Mouse (Mus musculus) CD4-positive, CD25-positive, alpha-beta regulatory T cell, adult 4 months (primary cell): ENCODE results near the gene Cul5. TPM values are rescaled to one million over a fixed set of nuclear protein-coding genes. Genes with fewer than 3 reads are reported as not detected.

ENCODE experiments used
- ATAC-seq: one replicate; pipeline ENCODE4 v1.8.0; 2017
- polyA plus RNA-seq, 2 experiments: library from polyadenylated mRNA; unstranded; fragments of 100-300 nt; shearing (Covaris generic); gene quantifications; one replicate each; pipeline ENCODE4 v1.2.1; 2017

Cul5 gene
- 10 to 100 TPM; 33.9 to 43.0 TPM for polyA plus RNA-seq

DNA sequence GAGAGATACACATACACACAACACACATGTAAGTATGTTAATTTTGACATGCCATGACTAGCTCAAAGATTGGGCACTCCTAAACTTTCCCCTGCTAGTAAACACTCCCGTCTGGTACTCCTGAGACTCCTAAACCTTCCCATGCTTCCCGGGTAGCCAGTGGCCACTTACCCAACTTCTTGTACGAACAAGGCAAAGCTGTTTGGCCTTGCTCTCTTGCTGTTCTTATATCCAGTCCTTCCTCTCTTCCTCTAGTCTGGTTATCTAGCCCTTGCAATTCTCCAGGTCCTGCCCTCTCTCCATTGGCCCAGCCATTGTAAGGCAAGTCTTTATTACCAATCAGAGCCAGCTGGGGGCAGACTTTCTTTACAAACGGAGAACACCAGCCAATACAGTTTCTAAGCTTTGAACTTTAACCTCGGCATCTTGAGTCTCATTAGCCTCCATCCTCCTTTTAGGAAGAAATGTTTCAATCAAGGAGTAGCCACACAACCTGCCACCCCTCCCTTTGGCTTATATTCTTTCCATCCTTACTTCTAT is at the start of gene Cul5:
Cul5 (minus strand) TSS at position 335 of the 540 bp plus-strand sequence.
- no peak for ATAC-seq

DNA sequence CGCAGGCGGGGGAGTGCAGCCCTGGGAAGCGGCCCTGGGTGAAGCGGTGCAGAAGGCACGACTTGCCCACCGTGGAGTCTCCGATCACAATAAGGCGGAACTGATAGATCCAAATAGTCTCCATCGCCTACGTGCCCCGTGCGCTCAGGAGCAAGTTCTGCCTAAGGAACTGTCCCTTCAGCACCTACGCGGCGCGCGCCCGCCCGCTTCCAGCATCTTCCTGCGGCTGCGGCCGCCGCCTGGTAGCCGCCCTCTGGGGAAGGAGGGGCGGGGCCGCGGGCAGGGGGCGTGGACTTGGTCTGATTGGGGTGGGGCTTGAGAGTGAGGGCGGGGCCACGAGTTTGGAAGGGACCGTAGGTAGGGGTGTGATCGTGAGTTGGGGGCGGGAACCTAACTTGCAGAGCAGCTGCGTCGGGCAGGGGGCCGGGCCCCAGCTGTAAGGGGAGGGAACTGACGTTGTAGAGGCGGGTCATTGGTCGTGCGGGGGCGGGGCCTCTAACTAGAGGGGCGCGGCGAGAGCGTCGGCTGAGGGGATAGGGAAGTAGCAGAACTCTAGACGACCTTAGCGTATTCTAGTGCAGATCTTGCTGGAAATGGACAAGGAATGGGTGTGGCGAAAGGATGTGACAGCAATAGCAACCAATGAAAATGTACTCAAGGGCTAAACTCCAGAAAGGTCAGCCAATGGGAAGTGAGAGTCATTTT is 36.3 kb upstream of the Cul5 start, which contains the start of gene Rab39:
Rab39 (minus strand) TSS at position 241 of the 705 bp plus-strand sequence.
- ATAC-seq, result peak; percentile 73

DNA sequence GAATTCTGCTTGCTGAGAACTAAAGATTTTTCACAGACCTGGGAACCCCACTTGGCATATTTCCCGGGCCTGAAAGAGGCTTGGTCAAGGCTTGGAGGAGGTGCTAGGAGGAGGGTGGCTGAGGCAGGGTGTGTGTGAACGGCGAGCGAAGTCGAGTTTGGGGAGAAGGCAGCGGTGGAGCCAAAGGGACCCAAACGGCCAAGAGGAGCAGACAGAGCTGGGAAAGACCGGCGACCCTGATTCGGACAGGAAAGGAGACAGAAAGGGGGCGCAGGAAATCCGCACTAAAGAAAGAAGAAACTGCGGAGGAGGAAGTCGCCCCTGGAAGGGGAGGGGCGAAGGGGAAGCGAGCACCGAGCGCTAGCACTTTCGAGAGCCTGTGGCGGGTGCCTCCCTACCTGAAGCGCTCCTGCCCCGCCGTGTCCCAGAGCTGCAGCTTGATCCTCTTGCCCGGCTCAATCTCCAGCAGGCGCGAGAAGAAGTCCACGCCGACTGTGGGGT is 35.7 kb upstream of the Cul5 start:
- ATAC-seq, result no peak

DNA sequence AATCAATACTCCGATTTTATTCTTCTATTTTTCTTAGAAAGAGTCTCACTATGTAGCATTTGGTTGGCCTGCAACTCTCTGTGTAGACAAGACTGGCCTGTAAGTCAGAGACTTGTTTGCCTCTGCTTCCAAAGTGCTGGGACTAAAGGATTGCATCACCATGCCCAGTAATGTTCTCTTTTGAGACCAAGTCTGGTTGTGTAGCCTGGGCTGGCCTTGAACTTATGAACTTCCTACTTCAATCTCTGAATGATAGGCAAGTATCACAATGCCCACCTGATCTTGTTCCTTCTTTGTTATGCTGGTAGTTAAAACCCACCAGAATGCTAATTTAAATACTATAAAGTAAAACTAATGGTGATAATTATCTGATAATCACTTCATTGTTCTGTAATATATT is 33.2 kb upstream of the Cul5 start:
- ATAC-seq, result no peak

DNA sequence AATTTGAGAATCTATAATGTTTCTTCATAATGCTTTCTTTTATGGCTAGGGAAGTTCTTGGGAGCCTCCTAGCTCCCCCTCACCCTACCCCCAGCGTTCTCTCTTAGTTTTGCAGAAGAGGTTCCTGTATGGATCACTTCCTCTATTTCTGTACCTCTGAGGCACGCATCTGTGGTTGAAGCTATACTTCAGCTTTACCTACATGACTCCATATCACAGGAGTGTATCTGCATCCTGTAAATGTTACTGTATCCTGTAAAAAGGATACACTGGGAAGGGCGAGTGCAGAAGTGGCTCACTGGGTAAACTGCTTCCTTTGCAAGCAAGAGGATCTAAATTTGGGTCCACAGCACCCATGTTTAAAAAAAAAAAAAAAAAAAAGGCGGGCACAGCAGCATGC is 30.7 kb upstream of the Cul5 start:
- ATAC-seq, result no peak

DNA sequence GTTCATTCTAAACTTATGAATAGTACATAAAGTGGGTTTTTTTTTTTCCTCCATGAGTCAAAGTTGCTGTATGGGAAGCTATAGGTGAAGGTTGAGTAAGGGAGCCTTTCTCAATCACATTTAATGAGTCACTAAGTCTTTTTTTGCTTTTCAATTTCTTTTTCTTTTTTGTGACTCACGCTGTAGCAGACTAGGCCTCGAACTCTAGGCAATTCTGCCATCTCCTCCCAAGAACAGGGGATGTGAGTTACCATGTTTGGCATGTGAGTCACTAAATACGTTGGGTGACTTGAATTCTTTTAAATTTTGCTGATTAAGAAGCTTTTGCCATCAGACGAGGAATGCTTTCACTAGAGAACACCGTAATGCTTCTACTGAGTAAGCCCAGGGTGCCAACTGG is 26.0 kb upstream of the Cul5 start:
- no peak for ATAC-seq

DNA sequence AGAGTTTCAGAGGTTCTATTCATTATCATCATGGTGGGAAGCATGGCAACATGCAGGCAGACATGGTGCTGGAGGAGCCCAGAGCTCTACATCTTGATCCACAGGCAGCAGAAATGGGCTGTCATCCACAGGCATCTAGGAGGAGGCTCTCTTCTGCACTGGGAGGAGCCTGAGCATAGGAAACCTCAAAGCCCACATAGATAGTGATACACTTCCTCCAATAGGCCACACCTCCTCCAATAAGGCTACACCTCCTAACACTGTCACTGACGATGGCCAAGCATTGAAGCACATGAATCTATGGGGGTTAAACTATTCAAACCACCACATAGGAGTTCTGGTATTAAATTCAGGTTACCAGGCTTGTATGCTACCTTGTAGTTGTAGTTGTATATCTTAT is 23.9 kb upstream of the Cul5 start:
- ATAC-seq, result peak; percentile 62

DNA sequence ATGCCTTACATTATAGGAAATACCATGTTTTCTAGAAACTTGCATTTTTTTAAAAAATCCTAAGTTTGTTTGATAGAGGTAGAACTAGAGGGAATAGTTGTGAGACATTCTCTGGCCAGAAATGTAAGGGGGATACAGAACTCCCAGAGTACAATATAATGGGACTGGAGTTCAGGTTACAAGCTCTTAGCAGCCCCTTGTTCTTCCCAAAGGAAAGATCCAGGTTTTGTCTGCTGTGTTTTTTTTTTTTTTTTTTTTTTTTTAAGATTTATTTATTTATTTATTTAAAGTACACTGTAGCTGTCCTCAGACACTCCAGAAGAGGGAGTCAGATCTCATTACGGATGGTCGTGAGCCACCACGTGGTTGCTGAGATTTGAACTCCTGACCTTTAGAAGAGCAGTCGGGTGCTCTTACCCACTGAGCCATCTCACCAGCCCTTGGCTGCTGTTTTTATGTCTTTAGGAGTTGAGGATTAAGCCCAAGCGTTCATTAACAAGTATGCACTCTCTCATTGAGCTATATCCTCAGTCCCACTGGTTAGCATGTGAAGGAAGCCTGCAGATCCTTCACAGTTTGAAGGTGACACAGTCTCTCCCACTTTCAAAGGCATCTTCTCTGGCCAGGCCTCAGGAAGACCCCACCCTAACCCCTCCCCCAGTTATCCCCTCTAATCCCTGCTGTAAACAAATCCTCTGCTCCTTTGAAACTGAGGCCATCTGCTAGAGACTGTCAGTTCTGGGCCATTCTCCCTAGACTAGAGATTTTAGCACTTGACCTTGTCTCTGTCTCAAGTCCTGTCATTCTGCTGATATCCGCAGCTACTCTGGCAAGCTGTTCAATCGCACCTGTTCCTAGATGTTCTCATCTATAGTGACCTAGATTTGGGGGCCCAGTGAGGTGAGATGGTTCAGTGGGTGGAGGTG is 22.2 kb upstream of the Cul5 start:
- ATAC-seq, result no peak

DNA sequence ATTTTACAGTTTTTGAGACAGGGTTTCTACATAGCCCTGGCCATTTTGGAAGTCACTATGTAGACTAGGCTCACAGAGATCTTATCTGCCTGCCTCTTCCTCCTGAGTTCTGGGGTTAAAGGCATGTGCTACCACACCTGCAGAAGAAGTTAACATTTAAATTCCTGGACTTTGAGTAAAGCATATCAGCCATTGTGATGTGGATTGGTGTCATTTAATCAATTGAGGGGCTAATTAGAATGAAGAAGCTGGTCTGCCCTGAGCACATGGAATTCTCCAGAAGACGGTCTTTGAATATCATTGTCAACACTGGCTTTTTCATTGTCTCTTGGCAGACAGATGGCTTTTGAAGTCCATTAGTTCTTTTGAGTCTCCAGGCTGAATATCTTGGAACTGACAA is 11.0 kb upstream of the Cul5 start:
- no peak for ATAC-seq

DNA sequence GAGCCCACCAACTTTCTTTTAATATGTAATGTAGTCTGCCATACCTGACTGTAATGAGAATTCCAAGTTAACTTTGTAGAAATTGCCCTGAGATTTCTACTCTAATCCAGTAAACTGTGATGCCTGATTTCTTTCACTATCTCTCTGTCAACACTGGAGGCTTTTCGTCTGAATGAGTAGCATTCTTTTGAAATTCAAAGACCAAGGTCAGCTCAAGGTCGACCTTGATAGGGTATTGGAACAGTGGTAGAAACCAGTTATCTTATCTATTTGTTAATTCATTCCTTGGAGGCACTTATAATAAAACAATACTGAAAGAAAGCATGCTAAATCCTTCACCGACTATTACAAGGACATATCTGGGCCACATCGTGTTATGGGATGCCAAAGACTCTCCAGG is 7.1 kb upstream of the Cul5 start:
- ATAC-seq, result no peak

DNA sequence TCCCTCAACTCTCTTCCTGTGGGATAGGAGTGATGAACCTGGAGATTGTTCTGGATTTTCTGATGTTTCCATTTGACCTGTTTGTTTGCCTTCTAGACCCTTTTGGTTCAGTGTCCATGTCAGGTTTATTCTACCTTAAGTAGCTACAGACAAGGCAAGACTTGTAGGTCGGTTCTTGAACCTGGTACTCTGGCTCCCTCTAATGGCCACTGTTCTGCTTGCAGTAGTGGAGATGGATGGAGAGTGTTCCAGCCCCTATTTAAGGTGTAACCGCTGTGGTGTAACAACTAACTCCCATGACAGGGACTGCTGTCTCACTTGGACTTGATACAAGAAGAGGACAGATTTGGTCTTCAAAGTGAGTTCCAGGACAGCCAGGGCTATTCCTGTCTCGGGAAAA is 3.8 kb upstream of the Cul5 start:
- peak; percentile 97 for ATAC-seq

DNA sequence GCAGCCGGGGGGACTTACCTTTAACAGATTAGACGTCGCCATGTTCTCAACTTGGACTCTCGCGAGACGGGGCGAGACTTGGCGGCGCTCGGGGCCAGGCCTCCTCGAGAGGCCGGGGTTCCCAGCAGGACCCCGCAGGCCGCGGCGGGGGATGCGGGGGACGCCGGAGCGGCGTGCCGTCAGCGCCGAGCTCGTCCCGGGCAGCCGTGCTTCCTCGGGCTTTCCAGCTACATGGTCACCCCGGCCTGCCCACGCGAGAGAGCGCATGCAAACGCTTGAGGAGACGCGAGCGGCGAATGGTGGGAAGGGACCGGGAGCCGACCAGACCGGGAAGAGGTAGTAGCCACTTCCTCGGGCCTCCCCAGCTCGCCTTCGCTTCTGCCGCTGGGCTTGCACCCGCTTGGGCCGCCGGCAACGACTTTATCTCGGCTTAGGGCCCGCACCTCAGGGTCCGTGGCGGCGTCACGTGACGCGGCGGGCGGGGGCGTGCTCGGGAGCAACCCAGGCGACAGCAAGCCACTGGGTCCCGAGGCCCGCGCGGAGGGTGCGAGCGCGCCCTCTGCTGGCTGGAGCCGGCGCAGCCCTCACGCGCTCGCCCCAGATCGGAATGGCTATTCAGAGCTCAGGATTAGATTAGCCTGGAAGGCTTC is 2.7 kb downstream of the Cul5 start:
- ATAC-seq, result peak; percentile 93

DNA sequence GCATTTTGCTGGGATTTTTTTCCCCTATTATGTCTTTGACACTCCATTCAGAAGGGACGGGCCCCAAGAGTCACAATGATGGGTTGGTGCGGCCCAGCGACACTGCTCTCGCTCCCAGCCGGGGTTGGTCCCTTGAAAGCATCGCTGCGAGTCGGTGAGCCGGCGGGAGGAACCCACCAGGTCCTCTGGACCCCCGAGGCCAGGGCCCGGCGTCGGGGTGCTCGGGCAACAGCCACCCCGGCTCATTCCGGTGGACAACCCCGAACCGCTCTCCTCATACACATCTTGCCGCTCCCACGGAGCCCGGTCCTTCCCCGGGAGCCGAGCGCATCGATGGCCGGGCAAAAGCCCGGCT is 3.2 kb downstream of the Cul5 start:
- no peak for ATAC-seq

DNA sequence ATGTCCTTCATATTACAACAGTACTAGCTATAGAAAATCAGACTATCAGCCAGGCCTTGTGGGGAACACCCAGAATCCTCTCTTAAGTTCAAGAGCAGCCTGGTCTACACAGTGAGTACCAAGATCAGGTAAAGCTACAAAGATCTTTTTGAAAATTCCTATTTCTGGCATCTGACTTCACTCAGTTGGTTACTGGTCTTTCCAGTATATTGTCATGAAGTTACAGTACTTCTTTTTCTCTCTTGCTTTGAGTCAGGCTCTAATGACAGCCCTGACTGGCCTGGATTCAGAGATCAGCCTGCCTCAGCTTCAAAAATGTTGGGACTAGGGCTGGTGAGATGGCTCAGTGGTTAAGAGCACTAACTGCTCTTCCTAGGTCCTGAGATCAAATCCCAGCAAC is 4.4 kb downstream of the Cul5 start:
- no peak for ATAC-seq

DNA sequence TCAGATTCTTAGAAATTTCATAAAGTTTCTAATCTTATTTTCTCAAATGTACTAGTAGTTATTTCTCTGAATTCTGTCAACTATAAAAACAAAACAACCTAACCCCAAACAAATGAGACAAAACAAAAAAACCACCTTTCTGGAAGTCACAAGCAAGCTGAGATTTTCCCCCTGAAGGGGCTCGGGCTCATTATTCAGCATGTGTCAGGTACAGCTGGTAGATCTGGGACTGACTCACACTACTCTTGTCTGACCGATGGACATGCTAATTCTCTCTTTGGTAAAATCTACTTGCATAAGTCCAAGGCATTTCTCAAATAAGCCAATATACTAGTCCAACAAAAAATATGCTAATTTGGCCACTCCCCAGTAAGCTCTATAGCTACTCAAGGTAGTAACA is 5.0 kb downstream of the Cul5 start:
- ATAC-seq, result no peak

DNA sequence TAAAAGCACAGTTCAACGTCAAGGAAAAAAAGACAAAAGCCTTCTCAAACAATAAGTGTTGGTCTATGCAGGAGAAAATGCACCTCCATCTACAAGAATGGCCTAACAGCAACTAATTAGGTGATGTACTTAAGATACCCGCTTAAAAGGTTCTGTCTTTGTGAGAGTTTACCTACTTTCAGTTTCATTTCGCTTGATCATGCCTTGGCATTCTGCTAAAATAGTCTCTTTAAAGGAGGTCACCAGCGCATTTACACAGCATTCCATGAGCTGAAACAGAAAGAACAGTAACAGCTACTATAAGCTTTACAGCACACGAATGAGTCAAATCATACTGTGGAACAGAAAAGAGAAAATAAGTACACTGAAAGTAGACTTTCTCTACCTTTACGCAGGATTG is 35.0 kb downstream of the Cul5 start:
- ATAC-seq, result peak; percentile 83

DNA sequence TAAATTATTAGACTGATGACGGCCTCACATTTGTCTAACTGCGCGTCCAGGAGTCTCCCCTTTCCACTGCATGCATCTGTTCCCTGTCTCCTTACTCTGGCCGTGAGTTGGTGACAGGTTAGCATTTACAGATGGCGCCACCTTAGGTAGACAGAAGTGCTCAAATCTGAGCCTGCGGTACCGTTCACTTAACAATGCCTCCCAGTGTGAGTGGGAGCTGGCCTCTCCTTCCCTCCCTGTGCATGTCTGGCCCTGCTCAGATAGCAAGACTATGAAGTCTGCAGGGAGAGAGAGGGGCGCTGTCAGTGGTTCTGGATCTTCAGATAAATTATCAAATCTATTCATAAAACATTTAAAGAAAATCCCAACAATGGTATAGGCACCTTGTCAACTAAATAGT is 54.6 kb downstream of the Cul5 start:
- no peak for ATAC-seq

DNA sequence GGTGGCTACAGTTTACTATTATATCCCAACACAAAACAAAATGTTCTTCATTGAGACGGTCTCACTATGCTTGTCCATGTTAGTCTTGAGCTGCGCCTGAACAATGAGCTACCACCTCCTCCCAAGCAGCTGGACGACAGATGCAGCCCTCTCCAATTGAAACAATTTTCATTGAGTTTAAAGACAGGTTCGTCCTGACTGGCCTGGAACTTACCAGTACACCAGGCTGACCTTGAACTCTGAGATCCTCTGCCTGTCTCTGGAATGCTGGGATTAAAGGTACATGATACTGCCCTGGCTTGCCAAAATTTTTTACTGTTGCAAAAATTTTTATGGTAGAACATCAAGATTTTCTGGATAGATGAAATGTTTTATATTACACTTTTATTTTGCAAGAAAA is 55.5 kb downstream of the Cul5 start:
- no peak for ATAC-seq

DNA sequence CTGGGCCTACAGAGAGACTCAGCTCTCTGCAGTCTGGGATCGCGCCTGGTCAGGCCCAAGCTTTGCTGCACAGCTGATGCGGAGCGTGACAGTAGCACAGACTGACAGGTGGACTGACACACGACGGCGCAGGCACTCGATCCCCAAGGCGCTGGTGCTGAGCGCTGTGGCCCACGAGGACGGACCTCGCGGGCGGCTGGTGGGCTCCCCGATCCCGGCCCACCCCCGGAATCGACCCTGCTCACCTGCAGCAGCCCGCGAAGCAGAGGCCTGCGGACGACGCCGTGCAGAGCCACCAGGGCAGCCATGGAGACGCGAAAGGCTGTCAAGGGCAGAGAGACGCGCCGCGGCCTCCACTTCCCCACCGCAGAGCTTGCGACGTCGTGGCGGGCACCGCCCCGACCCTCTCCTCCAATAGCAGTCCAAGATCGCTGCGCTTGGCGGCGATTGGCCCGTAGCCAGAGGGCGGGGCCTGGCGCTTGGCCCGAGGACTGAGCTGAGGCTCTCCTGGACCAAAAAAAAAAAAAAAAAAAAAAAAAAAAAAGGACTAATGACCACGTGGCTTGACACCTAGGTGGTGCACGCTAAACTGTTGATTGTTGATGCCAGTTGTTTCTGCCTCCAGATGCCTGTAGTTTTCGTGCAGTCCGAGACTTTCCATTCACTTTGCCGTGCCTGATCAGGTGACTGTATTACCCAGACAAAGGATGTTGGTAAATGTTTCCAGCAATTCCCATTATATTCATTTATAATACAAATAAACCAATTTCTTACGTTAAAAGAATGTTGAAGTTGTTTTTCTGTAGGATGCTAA is 59.6 kb downstream of the Cul5 start, which contains the start of gene Acat1:
Acat1 (minus strand) TSS at position 415 of the 814 bp plus-strand sequence.
- peak; percentile 98 for ATAC-seq

DNA sequence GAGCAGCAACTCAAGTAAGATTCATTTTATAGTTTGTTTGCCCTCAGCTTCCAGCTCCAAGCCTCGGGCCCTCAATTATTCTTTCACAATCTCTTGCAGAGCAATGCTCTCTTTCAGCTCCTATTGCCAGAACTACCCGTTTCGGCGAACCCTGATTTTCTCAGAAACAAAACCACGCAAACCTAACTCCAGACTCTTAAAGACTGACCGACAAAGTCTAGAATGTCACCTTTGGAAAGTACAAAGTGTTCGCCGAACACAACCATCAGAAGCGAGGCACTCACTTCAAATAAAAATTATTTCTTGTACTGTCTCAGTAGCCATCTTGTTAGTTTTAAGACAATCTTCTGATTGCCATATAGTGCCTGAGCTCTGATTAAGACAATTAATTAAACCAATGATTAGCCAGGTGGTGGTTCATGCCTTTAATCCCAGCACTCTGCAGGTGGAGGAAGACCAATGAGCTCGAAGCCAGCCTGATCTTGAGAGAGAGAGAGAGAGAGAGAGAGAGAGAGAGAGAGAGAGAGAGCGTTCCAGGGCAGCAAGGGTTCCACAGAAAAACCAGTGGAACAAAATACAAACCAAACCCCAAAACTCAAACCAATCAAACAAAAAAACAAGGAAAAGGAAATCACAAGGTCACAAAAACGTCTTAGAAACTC is 60.4 kb downstream of the Cul5 start:
- no peak for ATAC-seq

DNA sequence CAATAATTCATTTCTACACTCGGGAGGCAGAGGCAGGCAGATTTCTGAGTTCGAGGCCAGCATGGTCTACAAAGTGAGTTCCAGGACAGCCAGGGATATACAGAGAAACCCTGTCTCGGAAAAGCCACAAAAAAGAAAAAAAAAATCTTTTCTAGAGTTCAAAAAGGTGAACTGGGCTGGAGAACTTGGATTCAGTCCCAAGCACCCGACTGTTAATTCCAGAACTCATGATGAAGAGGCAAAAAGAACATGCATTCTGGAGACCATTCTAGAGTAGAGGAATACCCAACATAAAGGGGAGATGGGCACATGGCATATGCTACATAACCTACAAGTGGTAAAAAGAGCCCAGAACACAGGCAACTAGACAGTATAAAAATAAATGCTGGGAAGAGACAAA is 62.0 kb downstream of the Cul5 start:
- no peak for ATAC-seq
